ENCODE assay signal across 16 mouse cellular contexts in the genomic region with DNA sequence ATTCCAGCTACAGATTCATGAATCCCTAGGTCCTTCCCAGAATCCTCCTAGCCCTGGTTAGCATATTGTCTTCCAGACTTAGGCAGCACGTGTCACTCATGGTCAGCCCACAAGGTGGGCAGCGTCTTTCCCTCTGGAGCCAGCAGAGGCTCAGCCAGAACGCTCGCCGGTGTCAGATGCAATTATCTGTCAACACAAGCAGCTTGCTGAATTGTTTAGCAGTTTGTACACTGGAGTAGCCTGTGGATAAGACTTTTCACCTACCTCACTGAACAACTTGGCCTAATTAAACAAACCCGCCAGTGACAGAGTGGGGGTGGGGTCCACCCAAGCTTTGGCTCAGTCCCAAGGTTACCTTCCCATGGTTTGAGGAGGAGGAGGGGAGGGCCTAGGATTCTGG.
"Had no signal": no experiment of that assay in that cellular context is flagged by ENCODE, and none has a peak within 500 bp of the region (broad histone marks: within the 10 kb centered on the region; RNA-seq: fewer than 3 reads in every experiment).

No protein-coding gene starts in this region.

- H3K27me3 ChIP-seq: liver, embryonic 13.5 days; stomach, embryonic 15.5 days had no signal

- H3K9ac ChIP-seq: liver, embryonic 13.5 days; lung, embryonic 14.5 days; stomach, embryonic 15.5 days had no signal

- H3K4me3 ChIP-seq: left cerebral cortex, adult 2 months; liver, embryonic 13.5 days; stomach, embryonic 15.5 days had no signal

- ATAC-seq: intestine, embryonic 16.5 days; lung, postnatal 0 days had no signal

- H3K36me3 ChIP-seq: liver, embryonic 13.5 days; stomach, embryonic 15.5 days had no signal

- DNase-seq: kidney, adult 18-20 months; kidney, adult 9 months; kidney, postnatal 14 days; layer of hippocampus, postnatal 36 days; liver, embryonic 13.5 days; lung, embryonic 14.5 days; midbrain, embryonic 14.5 days; right cerebral cortex, postnatal 25 days; spleen, adult 18-20 months; thymus, adult 2 months; thymus, postnatal 14 days had no signal

- H3K27ac ChIP-seq: left cerebral cortex, adult 2 months; liver, embryonic 13.5 days; macrophage; stomach, embryonic 15.5 days had no signal

- H3K4me1 ChIP-seq: liver, embryonic 13.5 days; stomach, embryonic 15.5 days had no signal

- H3K4me2 ChIP-seq: liver, embryonic 13.5 days; lung, embryonic 14.5 days; stomach, embryonic 15.5 days had no signal
